Mouse (Mus musculus) embryonic facial prominence, embryonic 14.5 days (tissue): ENCODE results near the gene Hoxb8. TPM values are rescaled to one million over a fixed set of nuclear protein-coding genes. Genes with fewer than 3 reads are reported as not detected.
A peak's percentile ranks its signal among the peaks of the same experiment; 100 is the strongest.

ENCODE experiments used
- ATAC-seq: fragments of 200-750 bp; cut with Nextera tagmentation; 2 replicates; pipeline ENCODE4 v1.8.0; 2017; ENCODE audit warnings: low read depth, moderate number of reproducible peaks, moderate TSS enrichment
- DNase-seq: peaks from one replicate; pipeline ENCODE4 v3.0.0-alpha.2; 2015; ENCODE audit warnings: low spot score
- H3K27ac ChIP-seq: fragments of 300-500 bp; sonication (generic); replicated peaks from 2 replicates; pipeline ENCODE4 v1.5.1; 2014; ENCODE audit warnings: low read depth, mild to moderate bottlenecking, low read length, moderate library complexity
- H3K27me3 ChIP-seq: fragments of 300-500 bp; sonication (generic); replicated peaks from 2 replicates; pipeline ENCODE4 v1.6.1; 2014; ENCODE audit warnings: low read length; ENCODE audit not compliant: control insufficient read depth, insufficient read depth
- H3K36me3 ChIP-seq: fragments of 300-500 bp; sonication (generic); 2 replicates; pipeline ENCODE4 v1.6.1; 2014; ENCODE audit warnings: low read length, mixed read lengths; ENCODE audit not compliant: control insufficient read depth, insufficient read depth
- H3K4me1 ChIP-seq: fragments of 300-500 bp; sonication (generic); 2 replicates; pipeline ENCODE4 v1.6.1; 2014; ENCODE audit warnings: antibody characterized with exemption, low read length; ENCODE audit not compliant: control insufficient read depth, insufficient read depth
- H3K4me2 ChIP-seq: fragments of 300-500 bp; sonication (generic); 2 replicates; pipeline ENCODE4 v1.6.1; 2014; ENCODE audit warnings: low read depth, mild to moderate bottlenecking, low read length, moderate library complexity, mixed read lengths
- H3K4me3 ChIP-seq: fragments of 300-500 bp; sonication (generic); 2 replicates; pipeline ENCODE4 v1.5.1; 2014; ENCODE audit warnings: low read depth, mild to moderate bottlenecking, low read length
- H3K9ac ChIP-seq: fragments of 300-500 bp; sonication (generic); 2 replicates; pipeline ENCODE4 v1.6.1; 2014; ENCODE audit warnings: low read depth, mild to moderate bottlenecking, low read length, moderate library complexity, mixed read lengths
- H3K9me3 ChIP-seq: fragments of 300-500 bp; sonication (generic); 2 replicates; pipeline ENCODE4 v1.6.1; 2016; ENCODE audit warnings: low read length; ENCODE audit not compliant: control insufficient read depth
- WGBS: fragments of 180-500 bp; shearing (Covaris S2); extraction: QIAGEN DNeasy Blood & Tissue Kit; methylation state at CpG from one replicate; pipeline ENCODE4 v1.1.7; 2014; 5-methylcytosine and 5-hydroxymethylcytosine counted together
- polyA plus RNA-seq: library from polyadenylated mRNA; unstranded; fragments of >200 nt; fragmentation: Nextera tagmentation; extraction: Ambion mirVana; gene quantifications from 2 replicates; pipeline ENCODE4 v1.2.1, GENCODE M21; 2014

Gene Hoxb8
- polyA plus RNA-seq, 1 experiment from 2014 or later = not detected

- no peaks in the 10 kb centered on the region for H3K4me1 ChIP-seq
- no peak overlapping the region for H3K9ac ChIP-seq
- no peak overlapping the region for H3K27ac ChIP-seq
- no peak overlapping the region for H3K4me3 ChIP-seq
- H3K27me3 ChIP-seq = peaks cover 99% of the 10 kb centered on the region
- no peaks in the 10 kb centered on the region for H3K9me3 ChIP-seq
- H3K4me2 ChIP-seq = no peak overlapping the region
- DNase-seq (no peak), ATAC-seq (no peak)
- WGBS = 3% methylated on average over 8 of the region's 8 CpGs
- no peaks in the 10 kb centered on the region for H3K36me3 ChIP-seq
Observed at GRCm38 (mm10) chr11:96264390-96265020, 17.2 kb upstream of the Hoxb8 start.

GRCm38 (mm10) chr11:96265954-96266353 lies 15.8 kb upstream of the Hoxb8 start:
- 0% methylated on average over 7 of the region's 7 CpGs for WGBS
- DNase-seq (peak; percentile 13), ATAC-seq (no peak)
- H3K4me2 ChIP-seq = no peak overlapping the region
- peaks cover 99% of the 10 kb centered on the region for H3K27me3 ChIP-seq
- no peaks in the 10 kb centered on the region for H3K9me3 ChIP-seq
- no peaks in the 10 kb centered on the region for H3K4me1 ChIP-seq
- H3K36me3 ChIP-seq = no peaks in the 10 kb centered on the region
- H3K27ac ChIP-seq = no peak overlapping the region
- no peak overlapping the region for H3K9ac ChIP-seq
- no peak overlapping the region for H3K4me3 ChIP-seq

- Histone ChIP-seq H3K4me1 (no peaks in the 10 kb centered on the region), H3K27me3 (peaks cover 99% of the 10 kb centered on the region), H3K4me3 (no peak overlapping the region), H3K27ac (no peak overlapping the region), H3K9me3 (no peaks in the 10 kb centered on the region), H3K9ac (no peak overlapping the region), H3K4me2 (no peak overlapping the region), H3K36me3 (no peaks in the 10 kb centered on the region)
- 12% methylated on average over 7 of the region's 7 CpGs for WGBS
- ATAC-seq = no peak
- DNase-seq = no peak
Observed at GRCm38 (mm10) chr11:96267021-96267920, 14.4 kb upstream of the Hoxb8 start.

GRCm38 (mm10) chr11:96268031-96268745 lies 13.5 kb upstream of the Hoxb8 start:
- WGBS = 4% methylated on average over 1 of the region's 1 CpGs

GRCm38 (mm10) chr11:96269869-96270268 lies 11.8 kb upstream of the Hoxb8 start:
- Histone ChIP-seq H3K4me1 (no peaks in the 10 kb centered on the region), H3K4me3 (no peak overlapping the region), H3K4me2 (no peak overlapping the region), H3K27me3 (peaks cover 99% of the 10 kb centered on the region), H3K36me3 (no peaks in the 10 kb centered on the region), H3K27ac (no peak overlapping the region), H3K9me3 (no peaks in the 10 kb centered on the region), H3K9ac (no peak overlapping the region)
- under 1% methylated on average over 19 of the region's 19 CpGs for WGBS
- DNase-seq = no peak
- no peak for ATAC-seq

More at GRCm38 (mm10) chr11:96268031-96268745, 13.5 kb upstream of the Hoxb8 start:
- H3K4me3 ChIP-seq = no peak overlapping the region
- no peak for DNase-seq
- H3K4me2 ChIP-seq = no peak overlapping the region
- H3K9ac ChIP-seq = no peak overlapping the region
- ATAC-seq = no peak
- H3K27me3 ChIP-seq = peaks cover 99% of the 10 kb centered on the region
- H3K4me1 ChIP-seq = no peaks in the 10 kb centered on the region
- H3K27ac ChIP-seq = no peak overlapping the region
- H3K9me3 ChIP-seq = no peaks in the 10 kb centered on the region
- no peaks in the 10 kb centered on the region for H3K36me3 ChIP-seq

GRCm38 (mm10) chr11:96270996-96271540 lies 10.6 kb upstream of the Hoxb8 start, which contains the start of gene Hoxb9:
Hoxb9 (plus strand) TSS chr11:96271457.
- DNase-seq (no peak), ATAC-seq (no peak)
- Histone ChIP-seq H3K4me3 (peak within 1 kb of the TSS; percentile 21), H3K4me1 (no peaks in the 10 kb centered on the region), H3K27me3 (peaks cover 99% of the 10 kb centered on the region), H3K9ac (no peak within 1 kb of the TSS), H3K4me2 (peak within 1 kb of the TSS; percentile 18; the same call in 1 of the 2 replicates), H3K27ac (no peak within 1 kb of the TSS), H3K36me3 (no peaks in the 10 kb centered on the region), H3K9me3 (no peaks in the 10 kb centered on the region)
- WGBS = under 1% methylated on average over 25 of the region's 40 CpGs

GRCm38 (mm10) chr11:96271541-96272011 lies 10.1 kb upstream of the Hoxb8 start:
- under 1% methylated on average over 31 of the region's 52 CpGs for WGBS
- no peak for ATAC-seq
- H3K4me3 ChIP-seq = peak overlapping the region; percentile 21

More at GRCm38 (mm10) chr11:96271541-96272011, 10.1 kb upstream of the Hoxb8 start:
- H3K27me3 ChIP-seq = peaks cover 99% of the 10 kb centered on the region
- H3K9me3 ChIP-seq = no peaks in the 10 kb centered on the region
- peak overlapping the region; percentile 18; the same call in 1 of the 2 replicates for H3K4me2 ChIP-seq
- no peak overlapping the region for H3K27ac ChIP-seq
- DNase-seq = no peak
- no peaks in the 10 kb centered on the region for H3K36me3 ChIP-seq
- H3K9ac ChIP-seq = no peak overlapping the region
- no peaks in the 10 kb centered on the region for H3K4me1 ChIP-seq
